Mouse (Mus musculus) heart, embryonic 14.5 days (tissue): Measurements from ENCODE around the gene Sclt1. TPM values are rescaled to one million over a fixed set of nuclear protein-coding genes. Genes with fewer than 3 reads are reported as not detected.
A peak's percentile ranks its signal among the peaks of the same experiment; 100 is the strongest.

ENCODE experiments used
- ATAC-seq: fragments of 200-750 bp; cut with Nextera tagmentation; 2 replicates; pipeline ENCODE4 v1.8.0; 2017; ENCODE audit warnings: low read depth, moderate TSS enrichment; ENCODE audit not compliant: insufficient number of reproducible peaks, insufficient read depth, low FRiP score
- H3K27ac ChIP-seq, 2 experiments: fragments of 200-500 bp in 1 of 2; fragments of 300-500 bp in 1 of 2; sonication (generic) in 1 of 2; replicated peaks in 1 of 2; 2 replicates each; pipeline ENCODE4 v1.5.1; 2012 to 2014; ENCODE audit warnings: low read depth in 2 of 2, low read length in 2 of 2, control low read depth in 1 of 2, mild to moderate bottlenecking in 1 of 2, mixed read lengths in 1 of 2; ENCODE audit not compliant: control insufficient read depth in 1 of 2, insufficient read depth in 1 of 2
- H3K27me3 ChIP-seq: fragments of 300-500 bp; sonication (generic); 2 replicates; pipeline ENCODE4 v1.6.1; 2014; ENCODE audit warnings: mild to moderate bottlenecking, low read length, control low read depth; ENCODE audit not compliant: control insufficient read depth, insufficient read depth
- H3K36me3 ChIP-seq: fragments of 300-500 bp; sonication (generic); 2 replicates; pipeline ENCODE4 v1.6.1; 2014; ENCODE audit warnings: mild to moderate bottlenecking, control low read depth, low read length, mixed read lengths; ENCODE audit not compliant: control insufficient read depth, insufficient read depth
- H3K4me1 ChIP-seq, 2 experiments: fragments of 200-500 bp in 1 of 2; fragments of 300-500 bp in 1 of 2; sonication (generic) in 1 of 2; 2 replicates each; pipeline ENCODE4 v1.6.1; 2012 to 2014; ENCODE audit warnings: low read length in 2 of 2, control low read depth in 1 of 2, mixed read lengths in 1 of 2; ENCODE audit not compliant: control insufficient read depth in 2 of 2, insufficient read depth in 2 of 2
- H3K4me2 ChIP-seq: fragments of 300-500 bp; sonication (generic); 2 replicates; pipeline ENCODE4 v1.6.1; 2014; ENCODE audit warnings: mild to moderate bottlenecking, low read length
- H3K4me3 ChIP-seq, 2 experiments: fragments of 200-500 bp in 1 of 2; fragments of 300-500 bp in 1 of 2; sonication (generic) in 1 of 2; 2 replicates each; pipeline ENCODE4 v1.5.1; 2012 to 2014; ENCODE audit warnings: low read length in 2 of 2, mild to moderate bottlenecking in 2 of 2, control low read depth in 1 of 2, low read depth in 1 of 2, moderate library complexity in 1 of 2; ENCODE audit not compliant: control insufficient read depth in 1 of 2, insufficient read depth in 1 of 2
- H3K9ac ChIP-seq: fragments of 300-500 bp; sonication (generic); 2 replicates; pipeline ENCODE4 v1.6.1; 2014; ENCODE audit warnings: mild to moderate bottlenecking, low read length
- H3K9me3 ChIP-seq: fragments of 300-500 bp; sonication (generic); 2 replicates; pipeline ENCODE4 v1.6.1; 2016; ENCODE audit warnings: low read length, control low read depth; ENCODE audit not compliant: control insufficient read depth
- WGBS: fragments of 180-500 bp; shearing (Covaris S2); extraction: QIAGEN DNeasy Blood & Tissue Kit; methylation state at CpG from one replicate; pipeline ENCODE4 v1.1.7; 2014; 5-methylcytosine and 5-hydroxymethylcytosine counted together
- polyA plus RNA-seq: library from polyadenylated mRNA; unstranded; fragments of >200 nt; fragmentation: Nextera tagmentation; extraction: Ambion mirVana; gene quantifications from 2 replicates; pipeline ENCODE4 v1.2.1, GENCODE M21; 2014

Gene Sclt1
- polyA plus RNA-seq, 1 experiment from 2014 or later, result 11.4 TPM

DNA sequence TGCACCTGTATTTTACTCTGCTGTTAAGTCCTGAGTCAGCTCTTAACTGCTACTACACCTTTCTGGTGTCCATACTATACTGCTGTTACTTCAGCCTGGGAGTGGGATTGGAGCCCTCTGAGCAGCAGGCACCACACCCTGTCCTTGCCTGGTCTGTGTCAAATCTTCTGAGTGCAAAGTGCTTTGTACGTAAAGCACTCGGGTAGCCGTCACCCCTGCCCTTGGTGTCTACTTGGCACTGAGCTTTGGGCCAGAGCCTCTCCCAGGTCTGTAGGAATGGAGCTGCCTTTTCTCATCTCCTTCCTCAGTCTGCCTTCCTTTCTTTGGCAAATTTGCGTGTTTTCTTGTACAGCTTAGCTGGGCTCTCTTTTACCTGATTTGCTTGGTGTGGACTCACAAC, 152.3 kb downstream of the Sclt1 start:
- no peak overlapping the region for H3K4me2 ChIP-seq
- WGBS, result 55% methylated on average over 4 of the region's 4 CpGs
- no peaks in the 10 kb centered on the region for H3K27me3 ChIP-seq
- no peak overlapping the region for H3K27ac ChIP-seq
- H3K9ac ChIP-seq, result no peak overlapping the region
- no peaks in the 10 kb centered on the region for H3K9me3 ChIP-seq
- no peak for ATAC-seq
- no peak overlapping the region for H3K4me3 ChIP-seq
- H3K4me1 ChIP-seq, result peaks cover 24 to 51% of the 10 kb centered on the region in 2 experiments
- H3K36me3 ChIP-seq, result peaks cover 38% of the 10 kb centered on the region

DNA sequence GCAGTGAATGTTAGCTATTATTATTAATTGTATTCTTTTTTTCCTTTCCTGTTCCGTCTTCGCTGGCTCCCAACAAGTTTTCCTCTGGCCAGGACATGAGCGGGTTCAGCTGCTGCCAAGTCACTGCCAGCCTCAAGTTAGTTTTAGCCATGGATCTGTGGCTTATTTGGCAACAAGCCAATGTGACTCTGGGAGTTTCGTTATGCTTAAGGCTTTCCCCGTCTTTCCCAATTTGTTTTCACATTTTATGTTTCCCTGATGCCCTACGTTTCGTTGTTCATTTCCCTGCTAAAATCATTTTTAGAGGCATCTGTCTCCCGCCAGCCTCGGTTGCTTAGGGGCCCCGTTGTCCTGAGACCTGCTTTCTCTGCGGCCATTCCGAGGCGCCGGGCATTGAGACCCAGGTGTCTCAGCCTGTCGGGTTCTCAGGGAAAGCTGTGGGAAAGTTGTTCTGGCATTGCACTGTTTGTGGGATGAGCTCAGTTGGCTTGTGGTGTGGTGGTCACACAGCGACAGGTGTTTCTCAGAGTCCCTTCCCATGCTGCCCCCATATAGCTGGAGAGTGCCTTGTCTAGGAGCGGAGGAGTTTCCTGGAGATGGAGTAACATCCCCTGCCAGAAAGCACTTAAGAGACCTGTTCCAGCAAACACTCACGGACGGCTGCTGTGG, 152.9 kb downstream of the Sclt1 start:
- no peaks in the 10 kb centered on the region for H3K9me3 ChIP-seq
- no peak overlapping the region for H3K27ac ChIP-seq
- H3K4me2 ChIP-seq, result no peak overlapping the region
- H3K4me3 ChIP-seq, result no peak overlapping the region
- WGBS, result 77% methylated on average over 19 of the region's 19 CpGs
- no peak overlapping the region for H3K9ac ChIP-seq
- H3K27me3 ChIP-seq, result no peaks in the 10 kb centered on the region
- peaks cover 24 to 51% of the 10 kb centered on the region in 2 experiments for H3K4me1 ChIP-seq
- peaks cover 32% of the 10 kb centered on the region for H3K36me3 ChIP-seq
- no peak for ATAC-seq

DNA sequence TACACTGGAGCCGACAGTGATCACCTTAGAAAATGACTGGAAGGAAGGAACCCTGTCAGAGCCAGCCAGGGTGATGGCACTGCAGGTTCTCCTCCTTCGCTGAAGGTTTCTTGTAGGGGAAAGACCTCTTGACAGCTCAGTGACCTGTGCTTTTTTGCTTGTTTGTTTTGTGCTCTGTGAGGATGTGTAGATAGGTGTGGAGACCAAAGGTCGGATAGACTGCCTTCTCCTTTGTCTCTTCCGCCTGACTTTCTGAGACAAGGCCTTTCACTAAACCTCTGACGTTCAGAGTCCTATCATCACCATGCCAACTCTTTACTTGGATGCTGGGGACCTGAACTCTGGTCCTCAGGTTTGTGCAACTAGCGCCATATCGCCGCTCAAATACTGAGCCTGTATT, 153.8 kb downstream of the Sclt1 start:
- Histone ChIP-seq H3K9ac (no peak overlapping the region), H3K36me3 (peaks cover 23% of the 10 kb centered on the region), H3K4me1 (peaks cover 27 to 55% of the 10 kb centered on the region in 2 experiments), H3K9me3 (no peaks in the 10 kb centered on the region), H3K4me2 (no peak overlapping the region), H3K27me3 (no peaks in the 10 kb centered on the region), H3K27ac (no peak overlapping the region), H3K4me3 (no peak overlapping the region)
- no peak for ATAC-seq
- WGBS, result 86% methylated on average over 8 of the region's 8 CpGs

DNA sequence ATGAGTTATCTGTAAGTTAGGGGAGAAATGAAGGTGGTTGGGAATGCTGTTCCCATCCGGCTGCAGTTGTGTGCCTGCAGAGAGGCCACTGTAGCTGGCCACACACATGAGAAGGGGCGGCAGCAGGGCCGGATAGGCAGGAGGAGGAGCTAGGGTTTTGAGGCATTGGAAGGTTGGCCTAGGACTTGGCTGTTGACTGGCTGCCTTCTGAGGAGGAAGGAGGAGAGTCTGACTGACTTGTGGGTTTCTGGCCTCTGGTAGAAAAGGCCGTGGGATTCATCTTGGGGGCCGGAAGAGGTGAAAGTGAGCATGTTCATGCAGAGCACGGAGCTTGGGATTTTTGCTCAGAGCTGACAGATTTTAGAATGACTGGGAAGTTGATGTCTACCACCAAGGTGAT, 154.7 kb downstream of the Sclt1 start:
- H3K36me3 ChIP-seq, result peaks cover 20% of the 10 kb centered on the region
- no peaks in the 10 kb centered on the region for H3K9me3 ChIP-seq
- WGBS, result 30% methylated on average over 6 of the region's 6 CpGs
- no peak overlapping the region for H3K4me2 ChIP-seq
- no peak overlapping the region for H3K4me3 ChIP-seq
- no peak for ATAC-seq
- peak overlapping the region; percentile 3; the same call in 1 of the 2 replicates for H3K9ac ChIP-seq
- no peaks in the 10 kb centered on the region for H3K27me3 ChIP-seq
- H3K4me1 ChIP-seq, result peaks cover 34 to 63% of the 10 kb centered on the region in 2 experiments
- H3K27ac ChIP-seq, result peak overlapping the region; percentile 12 to 38; a peak in 2 of 4 replicates

DNA sequence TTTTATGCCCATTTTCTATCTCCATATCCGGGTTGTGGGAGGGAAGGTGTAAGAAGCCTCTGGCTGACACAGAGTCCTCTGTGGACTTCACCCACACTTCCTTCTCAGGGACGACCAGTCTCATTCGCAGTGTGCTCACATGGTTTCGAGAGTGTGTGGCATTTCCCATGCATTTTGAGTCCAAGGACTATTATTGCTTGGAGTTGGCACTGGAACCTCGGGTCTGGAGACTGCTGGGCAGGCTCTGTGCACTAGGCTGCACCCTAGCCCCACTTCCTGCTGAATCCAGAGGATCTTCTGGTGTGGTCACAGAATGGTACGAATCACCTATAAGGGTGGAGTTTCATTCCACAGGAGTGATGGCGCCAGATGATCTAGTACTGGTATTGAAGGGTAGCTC, 155.4 kb downstream of the Sclt1 start:
- no peaks in the 10 kb centered on the region for H3K9me3 ChIP-seq
- no peaks in the 10 kb centered on the region for H3K27me3 ChIP-seq
- no peak overlapping the region for H3K4me2 ChIP-seq
- ATAC-seq, result no peak
- no peak overlapping the region for H3K4me3 ChIP-seq
- H3K36me3 ChIP-seq, result peaks cover 15% of the 10 kb centered on the region
- H3K27ac ChIP-seq, result peak overlapping the region in 1 of 2 experiments; percentile 38; a peak in 1 of 4 replicates
- 68% methylated on average over 7 of the region's 7 CpGs for WGBS
- no peak overlapping the region for H3K9ac ChIP-seq
- H3K4me1 ChIP-seq, result peaks cover 34 to 64% of the 10 kb centered on the region in 2 experiments

DNA sequence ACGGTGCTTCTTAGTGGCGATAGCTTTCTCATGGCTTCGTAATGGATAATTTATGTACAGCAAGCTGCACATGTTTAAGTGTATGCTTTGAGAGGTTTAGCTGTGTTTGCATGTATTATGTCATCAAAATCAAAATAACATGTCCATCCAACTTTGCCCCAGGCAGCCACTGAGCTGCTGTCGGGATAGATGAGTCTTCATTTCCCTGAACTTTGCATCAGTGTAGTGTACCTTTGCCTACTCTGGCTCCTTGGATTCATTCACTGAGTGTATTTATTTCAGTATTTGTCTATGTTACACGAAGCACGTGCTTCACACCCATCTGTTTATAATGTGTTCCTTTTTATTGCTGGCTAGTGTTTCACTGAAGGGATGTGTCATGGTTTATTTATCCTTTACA, 156.0 kb downstream of the Sclt1 start:
- Histone ChIP-seq H3K4me1 (peaks cover 32 to 64% of the 10 kb centered on the region in 2 experiments), H3K9me3 (no peaks in the 10 kb centered on the region), H3K4me3 (no peak overlapping the region), H3K9ac (no peak overlapping the region), H3K27me3 (no peaks in the 10 kb centered on the region), H3K27ac (no peak overlapping the region), H3K36me3 (peaks cover 17% of the 10 kb centered on the region), H3K4me2 (no peak overlapping the region)
- 92% methylated on average over 6 of the region's 6 CpGs for WGBS
- no peak for ATAC-seq

DNA sequence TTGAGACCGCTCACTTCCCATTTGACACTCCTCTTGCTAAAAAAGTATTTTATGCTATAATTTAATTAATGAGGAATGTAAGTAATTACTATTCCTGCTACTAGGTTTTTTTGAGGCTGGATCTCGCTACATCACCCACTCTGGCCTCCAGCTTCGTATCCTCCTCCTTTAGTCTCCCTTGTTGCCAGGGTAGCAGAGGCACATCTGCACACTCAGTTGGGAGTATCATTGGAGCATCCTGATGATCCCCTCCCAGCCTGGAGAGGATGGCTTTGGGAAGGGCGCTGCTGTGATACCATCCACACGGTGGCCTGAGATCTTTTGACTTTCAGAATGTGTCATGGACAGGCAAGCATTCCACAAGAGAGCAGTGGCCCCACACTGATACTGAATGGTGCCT, 156.8 kb downstream of the Sclt1 start:
- H3K4me2 ChIP-seq, result no peak overlapping the region
- peaks cover 29 to 66% of the 10 kb centered on the region in 2 experiments for H3K4me1 ChIP-seq
- H3K36me3 ChIP-seq, result peaks cover 17% of the 10 kb centered on the region
- no peak overlapping the region for H3K9ac ChIP-seq
- H3K27me3 ChIP-seq, result no peaks in the 10 kb centered on the region
- WGBS, result 76% methylated on average over 5 of the region's 5 CpGs
- no peak for ATAC-seq
- H3K9me3 ChIP-seq, result no peaks in the 10 kb centered on the region
- H3K4me3 ChIP-seq, result no peak overlapping the region
- H3K27ac ChIP-seq, result no peak overlapping the region

DNA sequence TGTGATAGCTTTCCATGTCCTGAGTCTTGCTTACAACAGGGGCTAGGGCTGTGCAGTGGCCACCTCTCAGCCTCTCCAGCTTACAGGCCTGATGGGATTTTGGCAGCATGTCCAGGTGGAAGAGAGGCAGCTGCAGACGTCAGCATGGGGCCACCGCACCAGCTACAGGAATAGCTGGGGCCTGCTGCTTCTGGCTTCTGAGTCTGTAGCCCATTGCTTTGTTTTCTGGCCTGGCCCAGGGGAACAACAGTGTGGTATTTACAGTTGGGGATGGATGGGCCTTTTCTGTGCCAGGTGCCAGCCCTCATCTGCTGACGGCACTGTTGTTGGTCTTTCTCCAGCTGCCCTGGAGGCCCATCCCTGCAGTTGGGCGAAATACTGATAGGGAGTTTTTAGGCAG, 158.7 kb downstream of the Sclt1 start:
- no peak for ATAC-seq
- Histone ChIP-seq H3K27me3 (no peaks in the 10 kb centered on the region), H3K9me3 (no peaks in the 10 kb centered on the region), H3K27ac (peak overlapping the region; percentile 37 to 47; a peak in 3 of 4 replicates), H3K36me3 (peaks cover 7% of the 10 kb centered on the region; the same call in 1 of the 2 replicates), H3K4me3 (no peak overlapping the region), H3K4me2 (no peak overlapping the region), H3K4me1 (peaks cover 29 to 67% of the 10 kb centered on the region in 2 experiments), H3K9ac (peak overlapping the region; percentile 38; the same call in 1 of the 2 replicates)
- 56% methylated on average over 4 of the region's 4 CpGs for WGBS
